Mouse (Mus musculus) frontal cortex, postnatal 10 days (tissue): ENCODE measurements around the gene Qrich1.

Experiments
- DNase-seq, 2 experiments: peaks; one replicate each; pipeline ENCODE4 v3.0.0; 2022; ENCODE audit warnings: low spot score in 2 of 2, mixed read lengths in 1 of 2

The Qrich1 gene

GRCm38 (mm10) chr9:108492043-108492750 is 24.4 kb upstream of the Qrich1 start:
- no peak for DNase-seq

GRCm38 (mm10) chr9:108493246-108493645 is 23.4 kb upstream of the Qrich1 start:
- DNase-seq = no peak

GRCm38 (mm10) chr9:108494146-108494825 is 22.3 kb upstream of the Qrich1 start:
- DNase-seq = no peak

GRCm38 (mm10) chr9:108494905-108495304 is 21.7 kb upstream of the Qrich1 start:
- DNase-seq = no peak

GRCm38 (mm10) chr9:108499231-108499630 is 17.4 kb upstream of the Qrich1 start:
- DNase-seq = no peak

GRCm38 (mm10) chr9:108499943-108500342 is 16.7 kb upstream of the Qrich1 start:
- no peak for DNase-seq

GRCm38 (mm10) chr9:108506901-108507300 is 9.7 kb upstream of the Qrich1 start:
- no peak for DNase-seq

GRCm38 (mm10) chr9:108507619-108508434 is 8.8 kb upstream of the Qrich1 start, which contains the start of gene Qars:
Gene Qars (plus strand): TSS chr9:108507706.
- peak; percentile 92 to 93 for DNase-seq

GRCm38 (mm10) chr9:108508776-108509175 is 7.8 kb upstream of the Qrich1 start:
- peak in 1 of 2 experiments; percentile 4 for DNase-seq

GRCm38 (mm10) chr9:108517253-108517930 is 786 bp downstream of the Qrich1 start:
- peak; percentile 74 to 86 for DNase-seq

GRCm38 (mm10) chr9:108517931-108518332 is 1.3 kb downstream of the Qrich1 start:
- DNase-seq = no peak

GRCm38 (mm10) chr9:108521604-108522003 is 5.0 kb downstream of the Qrich1 start:
- no peak for DNase-seq

- DNase-seq = no peak
Observed at GRCm38 (mm10) chr9:108523341-108523740, 6.7 kb downstream of the Qrich1 start.

- DNase-seq = no peak
Observed at GRCm38 (mm10) chr9:108525400-108525799, 8.8 kb downstream of the Qrich1 start.

- no peak for DNase-seq
Observed at GRCm38 (mm10) chr9:108530954-108531353, 14.3 kb downstream of the Qrich1 start.

GRCm38 (mm10) chr9:108531496-108531895 is 14.9 kb downstream of the Qrich1 start:
- no peak for DNase-seq

GRCm38 (mm10) chr9:108540846-108541245 is 24.2 kb downstream of the Qrich1 start:
- DNase-seq = no peak

- no peak for DNase-seq
Observed at GRCm38 (mm10) chr9:108545986-108546385, 29.4 kb downstream of the Qrich1 start.

- DNase-seq = no peak
Observed at GRCm38 (mm10) chr9:108546875-108547274, 30.3 kb downstream of the Qrich1 start.

GRCm38 (mm10) chr9:108559169-108559568 is 42.6 kb downstream of the Qrich1 start:
- no peak for DNase-seq

GRCm38 (mm10) chr9:108560227-108560841 is 43.7 kb downstream of the Qrich1 start, which contains the start of gene Impdh2:
Gene Impdh2 (plus strand): TSS chr9:108560286.
- peak; percentile 93 for DNase-seq
